Mouse (Mus musculus): ENCODE data around the gene Tcl1b1. TPM values are rescaled to one million over a fixed set of nuclear protein-coding genes. Genes with fewer than 3 reads are reported as not detected.
"Not testable (repeated sequence)": the region's sequence is repeated elsewhere in the genome, so short reads cannot be mapped to it uniquely, and the experiment has no call there.

Gene Tcl1b1
- polyA plus RNA-seq, 1 experiment from 2014 or later, result not detected

- not testable (repeated sequence) for ATAC-seq (ENCODE audit: low FRiP score, low TSS enrichment); H3K4me3 ChIP-seq (ENCODE audit: low read depth, low read length); H3K4me2 ChIP-seq (replicated peaks; ENCODE audit: low read depth); H3K27me3 ChIP-seq (ENCODE audit: control insufficient read depth, insufficient read depth, low read length); H3K36me3 ChIP-seq (ENCODE audit: control insufficient read depth, insufficient read depth, low read length); H3K27ac ChIP-seq (replicated peaks); H3K4me1 ChIP-seq (replicated peaks; ENCODE audit: control insufficient read depth, insufficient read depth); H3K9me3 ChIP-seq (ENCODE audit: control insufficient read depth, low read length); H3K9ac ChIP-seq (ENCODE audit: low read length); DNase-seq (ENCODE audit: low spot score)
- WGBS, result 48% methylated on average over 2 of the region's 2 CpGs
- peak; percentile 61 for TF ChIP-seq CTCF (IDR thresholded peaks at IDR 0.05; ENCODE audit: low read depth)
Observed at GRCm38 (mm10) chr12:105188980-105189379, 29.5 kb downstream of the Tcl1b1 start.

GRCm38 (mm10) chr12:105190743-105191142, 31.3 kb downstream of the Tcl1b1 start, which contains the start of gene Tcl1b3:
Gene Tcl1b3, plus strand, starts transcription at chr12:105191043.
- H3K36me3 ChIP-seq (ENCODE audit: control insufficient read depth, insufficient read depth, low read length); H3K4me3 ChIP-seq (ENCODE audit: low read depth, low read length); H3K4me2 ChIP-seq (replicated peaks; ENCODE audit: low read depth); H3K9ac ChIP-seq (ENCODE audit: low read length); DNase-seq (ENCODE audit: low spot score); H3K4me1 ChIP-seq (replicated peaks; ENCODE audit: control insufficient read depth, insufficient read depth); H3K27ac ChIP-seq (replicated peaks); H3K27me3 ChIP-seq (ENCODE audit: control insufficient read depth, insufficient read depth, low read length); H3K9me3 ChIP-seq (ENCODE audit: control insufficient read depth, low read length); ATAC-seq (ENCODE audit: low FRiP score, low TSS enrichment): not testable (repeated sequence)
- WGBS, result 85% methylated on average over 6 of the region's 6 CpGs

GRCm38 (mm10) chr12:105199684-105200497, 40.4 kb downstream of the Tcl1b1 start:
- not testable (repeated sequence) for H3K9ac ChIP-seq (ENCODE audit: low read length); H3K36me3 ChIP-seq (ENCODE audit: control insufficient read depth, insufficient read depth, low read length); H3K9me3 ChIP-seq (ENCODE audit: control insufficient read depth, low read length); H3K4me3 ChIP-seq (ENCODE audit: low read depth, low read length); H3K4me1 ChIP-seq (replicated peaks; ENCODE audit: control insufficient read depth, insufficient read depth); DNase-seq (ENCODE audit: low spot score); ATAC-seq (ENCODE audit: low FRiP score, low TSS enrichment); H3K4me2 ChIP-seq (replicated peaks; ENCODE audit: low read depth); H3K27me3 ChIP-seq (ENCODE audit: control insufficient read depth, insufficient read depth, low read length); H3K27ac ChIP-seq (replicated peaks)
- WGBS, result 69% methylated on average over 7 of the region's 7 CpGs

GRCm38 (mm10) chr12:105201657-105202056, 42.2 kb downstream of the Tcl1b1 start, which contains the start of gene Tcl1b4:
Gene Tcl1b4, plus strand, starts transcription at chr12:105201957.
- not testable (repeated sequence) for H3K27ac ChIP-seq (replicated peaks); H3K9me3 ChIP-seq (ENCODE audit: control insufficient read depth, low read length); H3K27me3 ChIP-seq (ENCODE audit: control insufficient read depth, insufficient read depth, low read length); ATAC-seq (ENCODE audit: low FRiP score, low TSS enrichment); H3K36me3 ChIP-seq (ENCODE audit: control insufficient read depth, insufficient read depth, low read length); H3K4me2 ChIP-seq (replicated peaks; ENCODE audit: low read depth); DNase-seq (ENCODE audit: low spot score); H3K4me3 ChIP-seq (ENCODE audit: low read depth, low read length); H3K9ac ChIP-seq (ENCODE audit: low read length); H3K4me1 ChIP-seq (replicated peaks; ENCODE audit: control insufficient read depth, insufficient read depth)
- 67% methylated on average over 1 of the region's 1 CpGs for WGBS

- WGBS, result 73% methylated on average over 1 of the region's 1 CpGs
- H3K4me3 ChIP-seq (ENCODE audit: low read depth, low read length), result no peak overlapping the region
- no peaks in the 10 kb centered on the region for H3K36me3 ChIP-seq (ENCODE audit: control insufficient read depth, insufficient read depth, low read length)
- H3K9ac ChIP-seq (ENCODE audit: low read length), result no peak overlapping the region
- no peaks in the 10 kb centered on the region for H3K27me3 ChIP-seq (ENCODE audit: control insufficient read depth, insufficient read depth, low read length)
- DNase-seq (ENCODE audit: low spot score) (no peak), ATAC-seq (ENCODE audit: low FRiP score, low TSS enrichment) (no peak)
- no peaks in the 10 kb centered on the region for H3K9me3 ChIP-seq (ENCODE audit: control insufficient read depth, low read length)
- H3K27ac ChIP-seq (replicated peaks), result no peak overlapping the region
- no peaks in the 10 kb centered on the region for H3K4me1 ChIP-seq (replicated peaks; ENCODE audit: control insufficient read depth, insufficient read depth)
- TF ChIP-seq CTCF (IDR thresholded peaks at IDR 0.05; ENCODE audit: low read depth) (no peak), EP300 (optimal IDR thresholded peaks at IDR 0.05) (no peak)
- no peak overlapping the region for H3K4me2 ChIP-seq (replicated peaks; ENCODE audit: low read depth)
Observed at GRCm38 (mm10) chr12:105207071-105207470, 47.6 kb downstream of the Tcl1b1 start.

GRCm38 (mm10) chr12:105208441-105208840, 49.0 kb downstream of the Tcl1b1 start:
- Histone ChIP-seq H3K4me3 (ENCODE audit: low read depth, low read length) (no peak overlapping the region), H3K4me2 (replicated peaks; ENCODE audit: low read depth) (no peak overlapping the region), H3K9me3 (ENCODE audit: control insufficient read depth, low read length) (no peaks in the 10 kb centered on the region), H3K9ac (ENCODE audit: low read length) (no peak overlapping the region), H3K36me3 (ENCODE audit: control insufficient read depth, insufficient read depth, low read length) (no peaks in the 10 kb centered on the region), H3K27me3 (ENCODE audit: control insufficient read depth, insufficient read depth, low read length) (no peaks in the 10 kb centered on the region), H3K27ac (replicated peaks) (no peak overlapping the region), H3K4me1 (replicated peaks; ENCODE audit: control insufficient read depth, insufficient read depth) (no peaks in the 10 kb centered on the region)
- 94% methylated on average over 1 of the region's 1 CpGs for WGBS
- no peak for TF ChIP-seq CTCF (IDR thresholded peaks at IDR 0.05; ENCODE audit: low read depth)
- no peak for TF ChIP-seq EP300 (optimal IDR thresholded peaks at IDR 0.05)
- no peak for DNase-seq (ENCODE audit: low spot score)
- no peak for ATAC-seq (ENCODE audit: low FRiP score, low TSS enrichment)

Data from stomach, postnatal 0 days (tissue).